22 mouse cellular contexts compared by ENCODE assay signal in the genomic region with DNA sequence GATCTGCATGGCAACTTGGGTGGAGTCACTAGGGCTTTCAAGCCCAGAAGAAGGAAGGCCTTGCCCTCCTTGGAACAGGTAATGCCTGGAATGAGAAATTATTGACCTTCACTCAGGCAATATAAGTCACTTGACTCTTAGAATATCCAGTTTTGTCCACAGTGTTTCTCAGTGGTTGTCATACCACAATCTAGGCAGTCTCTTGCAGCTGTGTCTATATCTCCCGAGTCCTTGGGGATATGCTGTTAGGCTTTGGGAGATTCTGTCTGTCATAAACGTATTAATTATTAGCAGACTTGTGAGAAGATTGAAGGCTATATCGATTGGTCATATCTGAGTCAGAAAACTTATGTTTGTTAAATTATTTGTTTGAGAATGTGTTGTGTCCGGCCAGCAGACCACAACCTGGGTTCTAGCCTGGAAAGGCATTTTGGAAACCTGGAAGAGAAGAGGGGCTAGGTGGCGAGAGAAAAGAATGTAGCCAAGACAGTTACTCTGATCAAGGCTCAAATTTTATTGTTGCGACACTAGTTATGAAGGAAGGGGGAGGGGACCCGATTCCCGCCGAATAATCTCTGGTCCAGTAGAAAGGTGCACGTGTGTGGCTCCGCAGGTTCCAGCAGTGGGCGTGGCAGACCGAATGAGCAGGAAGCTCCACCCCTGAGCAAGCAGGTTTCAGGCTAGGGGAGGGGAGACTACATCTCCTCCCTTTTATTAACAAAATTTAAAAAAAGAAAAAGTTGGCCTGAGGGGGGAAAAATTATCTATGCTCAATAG. TPM values are rescaled to one million over a fixed set of nuclear protein-coding genes. Genes with fewer than 3 reads are reported as not detected.
"Had no signal": no experiment of that assay in that cellular context is flagged by ENCODE, and none has a peak within 500 bp of the region (broad histone marks: within the 10 kb centered on the region; RNA-seq: fewer than 3 reads in every experiment).

No protein-coding gene starts in this region.

RNA-seq across cellular contexts. Expression of a gene that starts 1.9 kb away (rescaled TPM):
- polyA plus RNA-seq: heart, embryonic 10.5 days; heart, embryonic 11.5 days; heart, embryonic 12.5 days; heart, embryonic 13.5 days; heart, embryonic 14.5 days; heart, embryonic 15.5 days; heart, embryonic 16.5 days; heart, postnatal 0 days; hindbrain, embryonic 10.5 days; hindbrain, embryonic 11.5 days; hindbrain, embryonic 12.5 days; hindbrain, embryonic 13.5 days; hindbrain, embryonic 14.5 days; hindbrain, embryonic 15.5 days; hindbrain, embryonic 16.5 days; hindbrain, postnatal 0 days; kidney, adult 2 months; kidney, embryonic 14.5 days; kidney, embryonic 15.5 days; kidney, embryonic 16.5 days; kidney, postnatal 0 days; large intestine, adult 2 months had no signal

RNA-seq across cellular contexts. Expression of a gene that starts 45.2 kb away (rescaled TPM):
- polyA plus RNA-seq: heart, postnatal 0 days had no signal

RNA-seq across cellular contexts. Expression of a gene that starts 48.7 kb away (rescaled TPM):
- polyA plus RNA-seq: heart, embryonic 10.5 days; heart, embryonic 11.5 days; heart, embryonic 12.5 days; heart, embryonic 13.5 days; heart, postnatal 0 days; hindbrain, embryonic 10.5 days; hindbrain, embryonic 11.5 days; hindbrain, embryonic 12.5 days; hindbrain, embryonic 13.5 days; hindbrain, embryonic 14.5 days; hindbrain, embryonic 15.5 days; hindbrain, embryonic 16.5 days; kidney, embryonic 16.5 days had no signal
